Comparison of ENCODE assay signal across 8 mouse cellular contexts in genomic region chr2:109694116-109694837, GRCm38 (mm10). TPM values are rescaled to one million over a fixed set of nuclear protein-coding genes. Genes with fewer than 3 reads are reported as not detected.
DNase-seq lines count a peak whose midpoint lies in the region; ATAC-seq and TF ChIP-seq lines count a peak whose summit lies in the region.

No protein-coding gene starts in this region.

- WGBS in heart, embryonic 15.5 days = under 1% methylated on average over 26 of the region's 26 CpGs
- WGBS in forebrain, embryonic 12.5 days = under 1% methylated on average over 25 of the region's 26 CpGs
- WGBS in liver, embryonic 13.5 days (ENCODE audit: insufficient replicate concordance) = 2% methylated on average over 26 of the region's 26 CpGs
- WGBS in stomach, postnatal 0 days = under 1% methylated on average over 26 of the region's 26 CpGs

- H3K4me1 ChIP-seq in heart, embryonic 15.5 days (replicated peaks) = peaks cover 28% of the 10 kb centered on the region
- peaks cover 34% of the 10 kb centered on the region for H3K4me1 ChIP-seq in forebrain, embryonic 12.5 days
- no peaks in the 10 kb centered on the region for H3K4me1 ChIP-seq in liver, embryonic 13.5 days (replicated peaks)
- no peaks in the 10 kb centered on the region for H3K4me1 ChIP-seq in stomach, postnatal 0 days (replicated peaks; ENCODE audit: control insufficient read depth, insufficient read depth)

- H3K9me3 ChIP-seq in heart, embryonic 15.5 days (replicated peaks) = no peaks in the 10 kb centered on the region
- no peaks in the 10 kb centered on the region for H3K9me3 ChIP-seq in forebrain, embryonic 12.5 days
- no peaks in the 10 kb centered on the region for H3K9me3 ChIP-seq in liver, embryonic 13.5 days (replicated peaks)
- no peaks in the 10 kb centered on the region for H3K9me3 ChIP-seq in stomach, postnatal 0 days (ENCODE audit: control insufficient read depth, low read length)

- peak overlapping the region; percentile 95 for H3K4me2 ChIP-seq in heart, embryonic 15.5 days
- H3K4me2 ChIP-seq in forebrain, embryonic 12.5 days = peak overlapping the region; percentile 77
- peak overlapping the region; percentile 59 for H3K4me2 ChIP-seq in liver, embryonic 13.5 days
- H3K4me2 ChIP-seq in stomach, postnatal 0 days (replicated peaks; ENCODE audit: low read depth) = peak overlapping the region; percentile 79

- H3K27me3 ChIP-seq in heart, embryonic 15.5 days = peaks cover 39% of the 10 kb centered on the region
- peaks cover 56% of the 10 kb centered on the region for H3K27me3 ChIP-seq in forebrain, embryonic 12.5 days
- H3K27me3 ChIP-seq in liver, embryonic 13.5 days = peaks cover 43% of the 10 kb centered on the region
- H3K27me3 ChIP-seq in stomach, postnatal 0 days (ENCODE audit: control insufficient read depth, insufficient read depth, low read length) = no peaks in the 10 kb centered on the region

- no peak for TF ChIP-seq EP300 in stomach, postnatal 0 days (optimal IDR thresholded peaks at IDR 0.05)

- no peak for TF ChIP-seq CTCF in stomach, postnatal 0 days (IDR thresholded peaks at IDR 0.05; ENCODE audit: low read depth)

- peak overlapping the region; percentile 58 for H3K4me3 ChIP-seq in heart, embryonic 15.5 days
- peak overlapping the region; percentile 51 for H3K4me3 ChIP-seq in forebrain, embryonic 12.5 days (replicated peaks)
- H3K4me3 ChIP-seq in liver, embryonic 13.5 days (replicated peaks) = peak overlapping the region; percentile 46
- H3K4me3 ChIP-seq in stomach, postnatal 0 days (ENCODE audit: low read depth, low read length) = peak overlapping the region; percentile 56

- peak overlapping the region; percentile 49 for H3K9ac ChIP-seq in heart, embryonic 15.5 days
- peak overlapping the region; percentile 51 for H3K9ac ChIP-seq in forebrain, embryonic 12.5 days
- H3K9ac ChIP-seq in liver, embryonic 13.5 days = no peak overlapping the region
- H3K9ac ChIP-seq in stomach, postnatal 0 days (ENCODE audit: low read length) = peak overlapping the region; percentile 48

- DNase-seq in heart, adult 9 months (ENCODE audit: low spot score in 2 of 2) = no peak
- DNase-seq in R1 (ENCODE audit: low read depth, low spot score) = peak; percentile 23
- DNase-seq in liver, embryonic 13.5 days = no peak
- DNase-seq in stomach, postnatal 0 days (ENCODE audit: low spot score) = no peak
- DNase-seq in urinary bladder, adult 18-20 months (ENCODE audit: low spot score in 2 of 2) = no peak
- DNase-seq in spleen, postnatal 14 days (ENCODE audit: low spot score in 2 of 2) = no peak

- H3K27ac ChIP-seq in heart, embryonic 15.5 days = no peak overlapping the region
- no peak overlapping the region for H3K27ac ChIP-seq in forebrain, embryonic 12.5 days
- H3K27ac ChIP-seq in liver, embryonic 13.5 days = no peak overlapping the region
- H3K27ac ChIP-seq in stomach, postnatal 0 days (replicated peaks) = no peak overlapping the region

- H3K36me3 ChIP-seq in heart, embryonic 15.5 days = no peaks in the 10 kb centered on the region
- no peaks in the 10 kb centered on the region for H3K36me3 ChIP-seq in forebrain, embryonic 12.5 days (replicated peaks)
- no peaks in the 10 kb centered on the region for H3K36me3 ChIP-seq in liver, embryonic 13.5 days
- no peaks in the 10 kb centered on the region for H3K36me3 ChIP-seq in stomach, postnatal 0 days (ENCODE audit: control insufficient read depth, insufficient read depth, low read length)

- no peak for ATAC-seq in heart, embryonic 15.5 days (replicated peaks; ENCODE audit: insufficient number of reproducible peaks, insufficient read depth, low FRiP score, low read depth)
- peak; percentile 31; the same call in 1 of the 2 replicates for ATAC-seq in forebrain, embryonic 12.5 days (ENCODE audit: low FRiP score)
- ATAC-seq in liver, embryonic 13.5 days (ENCODE audit: low read depth) = no peak
- no peak for ATAC-seq in stomach, postnatal 0 days (ENCODE audit: low FRiP score, low TSS enrichment)

RNA-seq across cellular contexts. Expression of gene Bdnf, which starts 19.8 kb away (rescaled TPM):
- 0.50 and 0.96 TPM in 2 replicates for polyA plus RNA-seq in heart, embryonic 15.5 days (2015; fragmentation: Nextera tagmentation; extraction: Ambion mirVana)
- 0.86 and 1.1 TPM in 2 replicates for polyA plus RNA-seq in forebrain, embryonic 12.5 days (2016; fragmentation: Nextera tagmentation; extraction: Ambion mirVana)
- 0.16 and 0.20 TPM in 2 replicates for polyA plus RNA-seq in liver, embryonic 13.5 days (2015; fragmentation: Nextera tagmentation; extraction: Ambion mirVana)
- 2.0 and 2.1 TPM in 2 replicates for polyA plus RNA-seq in stomach, postnatal 0 days (2015; fragmentation: Nextera tagmentation; extraction: Ambion mirVana)
